Mouse (Mus musculus) heart, adult 11 months (tissue): ENCODE data around the gene Zfp706.

ENCODE experiments used
- DNase-seq: peaks from one replicate; pipeline ENCODE4 v3.0.0; 2022

Zfp706 gene

GRCm38 (mm10) chr15:36977823-36978222 is 29.8 kb downstream of the Zfp706 start:
- no peak for DNase-seq

GRCm38 (mm10) chr15:36975690-36976089 is 31.9 kb downstream of the Zfp706 start:
- no peak for DNase-seq

GRCm38 (mm10) chr15:36975256-36975620 is 32.3 kb downstream of the Zfp706 start:
- no peak for DNase-seq

- DNase-seq = no peak
Measured at GRCm38 (mm10) chr15:36974614-36975255, 32.8 kb downstream of the Zfp706 start.

- DNase-seq = peak; percentile 95
Measured at GRCm38 (mm10) chr15:36973714-36974113, 33.9 kb downstream of the Zfp706 start.

GRCm38 (mm10) chr15:36973290-36973689 is 34.3 kb downstream of the Zfp706 start:
- DNase-seq = no peak

- DNase-seq = no peak
Measured at GRCm38 (mm10) chr15:36969794-36970193, 37.8 kb downstream of the Zfp706 start.

GRCm38 (mm10) chr15:36968295-36968694 is 39.3 kb downstream of the Zfp706 start:
- no peak for DNase-seq

- DNase-seq = no peak
Measured at GRCm38 (mm10) chr15:36967381-36968211, 40.0 kb downstream of the Zfp706 start.

GRCm38 (mm10) chr15:36966940-36967339 is 40.6 kb downstream of the Zfp706 start:
- no peak for DNase-seq

- peak; percentile 87 for DNase-seq
Measured at GRCm38 (mm10) chr15:36966466-36966865, 41.1 kb downstream of the Zfp706 start.

GRCm38 (mm10) chr15:36965743-36966142 is 41.8 kb downstream of the Zfp706 start:
- DNase-seq = no peak

- DNase-seq = no peak
Measured at GRCm38 (mm10) chr15:36962931-36963330, 44.6 kb downstream of the Zfp706 start.

GRCm38 (mm10) chr15:36960876-36961237 is 46.7 kb downstream of the Zfp706 start:
- DNase-seq = peak; percentile 91

- peak; percentile 94 for DNase-seq
Measured at GRCm38 (mm10) chr15:36960010-36960875, 47.3 kb downstream of the Zfp706 start.

GRCm38 (mm10) chr15:36956221-36956620 is 51.4 kb downstream of the Zfp706 start:
- DNase-seq = no peak

- no peak for DNase-seq
Measured at GRCm38 (mm10) chr15:36950258-36950657, 57.3 kb downstream of the Zfp706 start.

GRCm38 (mm10) chr15:36948866-36949546 is 58.6 kb downstream of the Zfp706 start:
- no peak for DNase-seq
